Mouse (Mus musculus) NIH3T3 (cell line): ENCODE measurements at regions not wholly inside any gene's neighbourhood (a gene's known extent, or its start where the extent isn't known, plus 50 kb on each side); places are given as distances from the start of the nearest gene placed in this dataset.

Experiments used
- DNase-seq: peaks from one replicate; pipeline ENCODE4 v3.0.0-alpha.2; 2012; ENCODE audit warnings: low read depth

GRCm38 (mm10) chr14:100458727-100459447, 174.4 kb upstream of the Klf12 start:
- peak; percentile 66 for DNase-seq

- DNase-seq: no peak
These were observed 173.6 kb upstream of the Klf12 start for GRCm38 (mm10) chr14:100457870-100458726.

- DNase-seq: no peak
These were observed 161.7 kb upstream of the Klf12 start for GRCm38 (mm10) chr14:100446130-100446529.

- DNase-seq: peak; percentile 4
These were observed 160.4 kb upstream of the Klf12 start for GRCm38 (mm10) chr14:100444848-100445247.

- DNase-seq: no peak
These were observed 159.6 kb upstream of the Klf12 start for GRCm38 (mm10) chr14:100444099-100444498.

GRCm38 (mm10) chr14:100437552-100437951, 153.1 kb upstream of the Klf12 start:
- DNase-seq: no peak

- no peak for DNase-seq
These were observed 145.2 kb upstream of the Klf12 start for GRCm38 (mm10) chr14:100429662-100430061.

GRCm38 (mm10) chr14:100426399-100426798, 141.9 kb upstream of the Klf12 start:
- no peak for DNase-seq

- DNase-seq: peak; percentile 1
These were observed 139.3 kb upstream of the Klf12 start for GRCm38 (mm10) chr14:100423790-100424189.

GRCm38 (mm10) chr14:100421666-100422065, 137.2 kb upstream of the Klf12 start:
- no peak for DNase-seq

GRCm38 (mm10) chr14:100415099-100415498, 130.6 kb upstream of the Klf12 start:
- DNase-seq: no peak

GRCm38 (mm10) chr14:100412211-100412610, 127.7 kb upstream of the Klf12 start:
- no peak for DNase-seq

GRCm38 (mm10) chr14:100397191-100397590, 112.7 kb upstream of the Klf12 start:
- DNase-seq: no peak

GRCm38 (mm10) chr14:100375218-100375983, 90.9 kb upstream of the Klf12 start:
- no peak for DNase-seq

- DNase-seq: no peak
These were observed 90.2 kb upstream of the Klf12 start for GRCm38 (mm10) chr14:100374494-100375217.

- DNase-seq: no peak
These were observed 81.9 kb upstream of the Klf12 start for GRCm38 (mm10) chr14:100366234-100366864.

GRCm38 (mm10) chr14:100362786-100363185, 78.3 kb upstream of the Klf12 start:
- DNase-seq: no peak

- peak; percentile 15 for DNase-seq
These were observed 77.0 kb upstream of the Klf12 start for GRCm38 (mm10) chr14:100361346-100362029.

GRCm38 (mm10) chr14:100359881-100360280, 75.4 kb upstream of the Klf12 start:
- no peak for DNase-seq

- DNase-seq: no peak
These were observed 72.7 kb upstream of the Klf12 start for GRCm38 (mm10) chr14:100357131-100357530.

- DNase-seq: no peak
These were observed 69.0 kb upstream of the Klf12 start for GRCm38 (mm10) chr14:100353508-100353907.
